Mouse (Mus musculus): ENCODE measurements around the gene Kcnip4.

DNA sequence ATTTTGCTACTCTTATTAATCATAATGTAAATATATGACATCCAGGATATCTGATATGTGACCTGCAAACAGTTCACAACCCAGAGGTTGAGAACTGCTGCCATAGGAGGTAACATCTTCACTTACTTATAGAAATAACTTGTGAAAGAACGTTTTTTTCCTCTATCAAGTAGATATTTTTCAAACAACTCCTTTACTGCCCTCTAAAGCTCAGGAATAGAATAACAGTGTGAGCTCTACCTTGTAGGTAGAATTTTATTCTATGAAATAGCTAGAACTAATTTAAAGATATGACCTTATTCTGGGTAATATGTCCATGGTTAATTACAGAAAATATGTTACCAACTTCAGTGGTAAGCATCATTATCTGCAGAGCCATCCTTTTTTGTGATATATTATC is 459.1 kb downstream of the Kcnip4 start:
- no peak for TF ChIP-seq MAZ (IDR thresholded peaks at IDR 0.05; ENCODE audit: low read depth, low read length)
- TF ChIP-seq CTCF (IDR thresholded peaks at IDR 0.05 in 2 of 3, conservative IDR thresholded peaks at IDR 0.05 in 1 of 3; ENCODE audit: control insufficient read depth in 1 of 3, insufficient read depth in 1 of 3, low read depth in 2 of 3, low read length in 3 of 3, poor library complexity in 1 of 3, severe bottlenecking in 1 of 3) = no peak
- no peak for TF ChIP-seq POLR2A (IDR thresholded peaks at IDR 0.05; ENCODE audit: control insufficient read depth in 1 of 2, insufficient read depth in 1 of 2, low read depth in 1 of 2, low read length in 2 of 2, poor library complexity in 1 of 2)
- TF ChIP-seq JUND (IDR thresholded peaks at IDR 0.05; ENCODE audit: low read depth, low read length) = no peak
- no peak for TF ChIP-seq RCOR1 (IDR thresholded peaks at IDR 0.05; ENCODE audit: low read depth, low read length)
- no peak for TF ChIP-seq HCFC1 (IDR thresholded peaks at IDR 0.05; ENCODE audit: low read depth, low read length)
- TF ChIP-seq EP300 (IDR thresholded peaks at IDR 0.05; ENCODE audit: low read depth in 1 of 2, low read length in 2 of 2) = no peak
- TF ChIP-seq GATA1 (IDR thresholded peaks at IDR 0.05; ENCODE audit: low read depth, low read length) = no peak
- no peak for TF ChIP-seq MEF2A (IDR thresholded peaks at IDR 0.05; ENCODE audit: extremely low read depth, insufficient replicate concordance, low read depth, low read length, poor library complexity, severe bottlenecking)
- no peak for TF ChIP-seq POLR2AphosphoS5 (IDR thresholded peaks at IDR 0.05; ENCODE audit: borderline replicate concordance, low read depth, low read length)
- TF ChIP-seq MAFK (IDR thresholded peaks at IDR 0.05; ENCODE audit: borderline replicate concordance, low read depth, low read length) = no peak
- TF ChIP-seq MAX (IDR thresholded peaks at IDR 0.05; ENCODE audit: low read length) = no peak

All from MEL (cell line).